Comparison of ENCODE assay signal across 16 mouse cellular contexts in the genomic region with DNA sequence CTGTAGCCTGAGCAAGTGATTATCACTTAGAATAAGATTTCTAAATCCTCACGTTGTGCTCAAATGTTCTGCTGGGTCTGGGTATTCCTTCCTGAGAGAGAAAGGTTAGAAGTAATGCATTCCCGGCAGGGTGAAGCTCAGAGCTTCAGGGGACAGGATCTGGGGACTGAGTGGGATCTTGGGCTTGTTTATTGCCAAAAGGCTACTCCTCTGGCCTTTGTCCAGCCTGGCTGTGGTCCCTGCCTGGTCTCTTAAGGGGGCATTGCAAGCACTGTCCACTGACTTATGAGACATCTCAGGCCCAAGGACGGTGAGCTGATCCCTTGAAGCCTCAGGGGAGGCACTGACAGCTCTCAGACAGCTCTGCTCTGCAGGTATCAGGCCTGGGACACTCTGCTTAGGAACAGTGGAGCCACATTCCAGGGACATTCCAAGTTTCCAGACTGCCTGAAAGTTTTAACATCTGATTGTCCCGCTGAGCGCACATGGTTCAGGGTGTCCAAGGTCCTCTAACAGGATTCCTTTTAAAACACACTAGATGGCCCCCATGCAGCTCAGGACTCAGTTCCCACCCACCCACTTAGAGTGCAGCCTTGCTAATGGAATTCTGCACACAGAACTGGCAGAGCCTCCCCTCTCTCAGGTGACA. TPM values are rescaled to one million over a fixed set of nuclear protein-coding genes. Genes with fewer than 3 reads are reported as not detected.
DNase-seq lines count a peak whose midpoint lies in the region; ATAC-seq lines count a peak whose summit lies in the region.
"Had no signal": no experiment of that assay in that cellular context is flagged by ENCODE, and none has a peak within 500 bp of the region (broad histone marks: within the 10 kb centered on the region; RNA-seq: fewer than 3 reads in every experiment).

No protein-coding gene starts in this region.

- H3K9ac ChIP-seq in heart, embryonic 12.5 days, result no peak overlapping the region
- H3K9ac ChIP-seq: embryonic facial prominence, embryonic 13.5 days; forebrain, embryonic 12.5 days; hindbrain, embryonic 14.5 days had no signal

- no peak overlapping the region for H3K4me2 ChIP-seq in heart, embryonic 12.5 days
- H3K4me2 ChIP-seq: embryonic facial prominence, embryonic 13.5 days; forebrain, embryonic 12.5 days; hindbrain, embryonic 14.5 days had no signal

- H3K4me1 ChIP-seq in heart, embryonic 10.5 days, result peaks cover 41% of the 10 kb centered on the region
- H3K4me1 ChIP-seq in heart, embryonic 12.5 days (replicated peaks), result peaks cover 29% of the 10 kb centered on the region
- H3K4me1 ChIP-seq: forebrain, embryonic 12.5 days had no signal

- no peak overlapping the region for H3K4me3 ChIP-seq in heart, embryonic 10.5 days
- H3K4me3 ChIP-seq in heart, embryonic 12.5 days, result no peak overlapping the region
- H3K4me3 ChIP-seq: embryonic facial prominence, embryonic 13.5 days; forebrain, embryonic 12.5 days had no signal

- H3K9me3 ChIP-seq in heart, embryonic 10.5 days, result peaks cover 10% of the 10 kb centered on the region; the same call in 1 of the 2 replicates
- H3K9me3 ChIP-seq in heart, embryonic 12.5 days (replicated peaks), result peaks cover 11% of the 10 kb centered on the region

- no peak for DNase-seq in heart, embryonic 10.5 days (ENCODE audit: low spot score)
- DNase-seq in lung, postnatal 10 days, result peak; percentile 51
- DNase-seq in lung, postnatal 36 days, result no peak
- peak; percentile 52 for DNase-seq in R1 (ENCODE audit: low read depth, low spot score)
- no peak for DNase-seq in retina, embryonic 14.5 days (ENCODE audit: low spot score)
- DNase-seq: adrenal gland, postnatal 10 days; cerebellum, adult 11 months; cerebellum, adult 8-10 months; cerebellum, postnatal 36 days; gastrocnemius, postnatal 25 days; heart, postnatal 10 days had no signal

- H3K27ac ChIP-seq in heart, embryonic 10.5 days, result 0 out of 2 replicates have a peak overlapping the region, but pooled peaks have one; percentile 29
- no peak overlapping the region for H3K27ac ChIP-seq in heart, embryonic 12.5 days (ENCODE audit: poor library complexity, severe bottlenecking)
- H3K27ac ChIP-seq: embryonic facial prominence, embryonic 13.5 days; forebrain, embryonic 12.5 days; hindbrain, embryonic 14.5 days had no signal

- H3K27me3 ChIP-seq in heart, embryonic 10.5 days (ENCODE audit: insufficient read depth, poor library complexity, severe bottlenecking), result no peaks in the 10 kb centered on the region
- no peaks in the 10 kb centered on the region for H3K27me3 ChIP-seq in heart, embryonic 12.5 days (replicated peaks)
- H3K27me3 ChIP-seq: embryonic facial prominence, embryonic 13.5 days; forebrain, embryonic 12.5 days had no signal

- 54% methylated on average over 5 of the region's 5 CpGs for WGBS in heart, embryonic 10.5 days
- 55% methylated on average over 5 of the region's 5 CpGs for WGBS in heart, embryonic 12.5 days

- H3K36me3 ChIP-seq in heart, embryonic 10.5 days, result peaks cover 88% of the 10 kb centered on the region
- peaks cover 36% of the 10 kb centered on the region for H3K36me3 ChIP-seq in heart, embryonic 12.5 days

- ATAC-seq in heart, embryonic 12.5 days (ENCODE audit: insufficient number of reproducible peaks, low FRiP score), result no peak
- ATAC-seq: forebrain, embryonic 16.5 days had no signal

RNA-seq across cellular contexts. Expression of gene Fbln1, which starts 13.0 kb away (rescaled TPM):
- polyA plus RNA-seq in heart, embryonic 10.5 days (2016; fragmentation: Nextera tagmentation; extraction: Ambion mirVana), result 146 and 177 TPM in 2 replicates
- 142 and 145 TPM in 2 replicates for polyA plus RNA-seq in heart, embryonic 12.5 days (2016; fragmentation: Nextera tagmentation; extraction: Ambion mirVana)

Comparison
In these comparisons a context has a peak if more than half of its experiments do, and no peak if none do; other contexts are left out.
1. DNase-seq: peak in lung, postnatal 10 days (single experiment) and R1 (single experiment); none in heart, embryonic 10.5 days (single experiment), lung, postnatal 36 days (single experiment) and retina, embryonic 14.5 days (single experiment).